Mouse (Mus musculus) midbrain, embryonic 11.5 days (tissue): ENCODE results near the gene Gm10642. TPM values are rescaled to one million over a fixed set of nuclear protein-coding genes. Genes with fewer than 3 reads are reported as not detected.

Experiments used
- polyA plus RNA-seq: library from polyadenylated mRNA; unstranded; fragments of >200 nt; fragmentation: Nextera tagmentation; extraction: Ambion mirVana; gene quantifications from 2 replicates; pipeline ENCODE4 v1.2.1, GENCODE M21; 2014

The Gm10642 gene
- polyA plus RNA-seq, 1 experiment from 2014 or later: 0.15 TPM

Other genes with a start within 250 kb of the Gm10642 start
- 225 and 237 TPM in 2 replicates for gene Ccnb2, start 234.7 kb upstream of the Gm10642 start, polyA plus RNA-seq
- gene Rnf111, start 152.5 kb upstream of the Gm10642 start, polyA plus RNA-seq: 38.8 and 43.1 TPM in 2 replicates
- gene Sltm, start 113.5 kb upstream of the Gm10642 start, polyA plus RNA-seq: 65.5 and 66.2 TPM in 2 replicates
- 12.1 and 12.4 TPM in 2 replicates for gene Mindy2, start 923 bp downstream of the Gm10642 start, polyA plus RNA-seq
- gene Adam10, start 22.7 kb downstream of the Gm10642 start, polyA plus RNA-seq: 64.0 and 70.8 TPM in 2 replicates